Comparison of ENCODE assay signal across 9 mouse cellular contexts in the genomic region with DNA sequence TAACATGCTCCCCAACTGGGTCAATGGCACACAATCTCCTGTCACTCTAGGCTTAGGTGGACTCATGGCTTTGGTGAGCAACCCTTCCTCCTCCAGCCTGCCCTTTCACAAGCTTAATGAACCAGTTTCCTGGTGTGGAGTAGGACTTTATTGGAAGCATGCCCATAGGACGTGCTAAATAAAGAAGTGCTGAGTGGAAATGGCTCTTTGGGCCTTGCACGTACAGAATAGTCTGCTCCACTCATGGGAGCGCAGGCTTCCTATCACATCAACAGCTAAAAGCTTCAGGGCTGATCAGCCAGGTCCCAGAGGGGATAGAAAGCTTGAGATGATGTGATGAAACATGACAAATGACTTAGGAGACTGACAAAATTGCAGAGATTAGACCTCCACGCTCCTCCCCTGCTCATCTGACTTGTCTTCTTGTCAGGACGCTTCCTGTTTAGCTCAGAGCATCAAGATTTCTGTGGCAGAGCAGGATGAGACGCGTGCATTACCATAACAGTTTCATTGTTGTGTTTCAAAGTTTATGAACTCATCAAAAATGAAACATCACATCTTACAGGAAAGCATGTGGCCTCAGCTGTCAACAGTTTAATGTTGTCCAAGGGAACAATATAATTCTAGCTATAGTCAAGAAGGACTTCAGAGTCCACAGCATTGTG.
DNase-seq lines count a peak whose midpoint lies in the region; ATAC-seq and TF ChIP-seq lines count a peak whose summit lies in the region.
"Had no signal": no experiment of that assay in that cellular context is flagged by ENCODE, and none has a peak within 500 bp of the region (broad histone marks: within the 10 kb centered on the region; RNA-seq: fewer than 3 reads in every experiment).

No protein-coding gene starts in this region.

- 0 out of 2 replicates have a peak, but pooled peaks have one; percentile 27 for ATAC-seq in hindbrain, postnatal 0 days
- ATAC-seq in hindbrain, embryonic 13.5 days (ENCODE audit: low FRiP score): no peak

- H3K4me2 ChIP-seq in hindbrain, postnatal 0 days (ENCODE audit: low read depth, low read length): no peak overlapping the region
- H3K4me2 ChIP-seq in hindbrain, embryonic 13.5 days: no peak overlapping the region

- H3K9ac ChIP-seq in hindbrain, postnatal 0 days (replicated peaks; ENCODE audit: low read length): no peak overlapping the region
- no peak overlapping the region for H3K9ac ChIP-seq in hindbrain, embryonic 13.5 days

- no peaks in the 10 kb centered on the region for H3K36me3 ChIP-seq in hindbrain, postnatal 0 days (ENCODE audit: insufficient read depth, low read length)
- no peaks in the 10 kb centered on the region for H3K36me3 ChIP-seq in hindbrain, embryonic 13.5 days

- 55% methylated on average over 7 of the region's 7 CpGs for WGBS in hindbrain, postnatal 0 days
- 63% methylated on average over 7 of the region's 7 CpGs for WGBS in hindbrain, embryonic 13.5 days

- H3K9me3 ChIP-seq in hindbrain, postnatal 0 days (ENCODE audit: low read length): no peaks in the 10 kb centered on the region
- H3K9me3 ChIP-seq in hindbrain, embryonic 13.5 days: no peaks in the 10 kb centered on the region

- DNase-seq in hindbrain, postnatal 0 days (ENCODE audit: low spot score): peak; percentile 39
- peak; percentile 64 to 68 for DNase-seq in heart, adult 9 months (ENCODE audit: low spot score in 2 of 2)
- peak; percentile 1 to 11 for DNase-seq in kidney, adult 8-10 months
- DNase-seq in lung, postnatal 10 days: peak; percentile 46
- DNase-seq in urinary bladder, postnatal 36 days (ENCODE audit: low spot score in 2 of 2): no peak
- no peak for DNase-seq in testis, postnatal 14 days (ENCODE audit: low spot score)
- DNase-seq in right cerebral cortex, postnatal 4 days: no peak
- DNase-seq: cerebellum, adult 11 months had no signal

- H3K4me3 ChIP-seq in hindbrain, postnatal 0 days (ENCODE audit: low read length): no peak overlapping the region
- H3K4me3 ChIP-seq in hindbrain, embryonic 13.5 days: no peak overlapping the region

- 0 out of 2 replicates have a peak, but pooled peaks cover 3% of the 10 kb centered on the region for H3K4me1 ChIP-seq in hindbrain, postnatal 0 days (ENCODE audit: insufficient read depth, low read length)
- H3K4me1 ChIP-seq in hindbrain, embryonic 13.5 days (replicated peaks): peaks cover 9% of the 10 kb centered on the region; the same call in 1 of the 2 replicates

- TF ChIP-seq CTCF in hindbrain, postnatal 0 days (IDR thresholded peaks at IDR 0.05; ENCODE audit: low read depth): no peak

- no peak overlapping the region for H3K27ac ChIP-seq in hindbrain, postnatal 0 days
- no peak overlapping the region for H3K27ac ChIP-seq in hindbrain, embryonic 13.5 days

- no peaks in the 10 kb centered on the region for H3K27me3 ChIP-seq in hindbrain, postnatal 0 days (ENCODE audit: insufficient read depth, low read length)
- H3K27me3 ChIP-seq in hindbrain, embryonic 13.5 days: no peaks in the 10 kb centered on the region

Comparison
In these comparisons a context has a peak if more than half of its experiments do, and no peak if none do; other contexts are left out.
1. DNase-seq: peak in hindbrain, postnatal 0 days (single experiment), heart, adult 9 months (2 of 2), kidney, adult 8-10 months (2 of 2) and lung, postnatal 10 days (single experiment); none in urinary bladder, postnatal 36 days (0 of 2), testis, postnatal 14 days (single experiment) and right cerebral cortex, postnatal 4 days (single experiment).